Mouse (Mus musculus): ENCODE measurements around the gene Ppp1r9b. TPM values are rescaled to one million over a fixed set of nuclear protein-coding genes. Genes with fewer than 3 reads are reported as not detected.

Gene Ppp1r9b
- total and polyA plus RNA-seq, 2 experiments, result 2.6 to 3.6 TPM

DNA sequence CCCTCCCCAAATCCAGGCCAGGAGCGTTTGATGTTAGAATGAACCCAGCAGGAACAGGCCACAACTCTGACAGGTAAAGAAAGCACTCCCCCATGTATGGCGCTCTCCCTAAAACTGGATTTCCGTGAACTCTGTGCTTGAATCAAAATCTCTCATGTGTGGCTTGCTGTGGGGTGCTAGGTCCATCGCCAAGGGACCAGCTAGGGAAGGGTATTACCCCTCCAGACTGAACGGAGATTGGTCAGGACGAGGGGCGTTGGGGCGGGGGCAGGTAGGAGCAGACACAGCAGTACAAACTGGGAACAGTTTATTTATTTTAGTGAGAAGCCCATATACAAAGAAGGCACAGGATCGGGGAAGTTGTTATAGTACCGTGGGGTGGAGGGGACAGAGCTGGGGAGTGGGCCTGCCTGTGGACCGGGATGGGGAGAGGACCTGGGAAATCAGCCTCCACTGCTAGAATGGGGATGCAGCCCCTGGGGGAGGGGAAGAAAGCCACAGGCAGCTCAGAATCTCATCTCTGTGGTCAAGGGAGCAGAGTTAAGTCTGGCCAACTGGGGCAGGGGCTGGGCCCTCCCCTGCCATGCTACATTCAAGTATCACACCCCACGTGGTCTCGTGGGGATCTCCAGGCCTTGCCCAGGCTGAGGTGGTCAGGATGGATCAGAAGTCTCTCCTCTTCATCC lies 53.5 kb downstream of the Ppp1r9b start:
- no peak for TF ChIP-seq POLR2A (IDR thresholded peaks at IDR 0.05; ENCODE audit: extremely low read depth, insufficient read depth, low read length)
- TF ChIP-seq CTCF (IDR thresholded peaks at IDR 0.05; ENCODE audit: low read depth, low read length), result no peak
- WGBS, result 84% methylated on average over 12 of the region's 13 CpGs
- Histone ChIP-seq H3K9ac (ENCODE audit: low read depth, low read length) (no peak overlapping the region), H3K4me3 (ENCODE audit: insufficient read depth, low read depth, low read length) (no peak overlapping the region), H3K79me2 (ENCODE audit: control insufficient read depth, insufficient read depth, low read length) (no peaks in the 10 kb centered on the region), H3K4me1 (ENCODE audit: control insufficient read depth, insufficient read depth, low read length) (peaks cover 17% of the 10 kb centered on the region), H3K36me3 (ENCODE audit: control insufficient read depth, insufficient read depth, low read length) (no peaks in the 10 kb centered on the region), H3K27ac (replicated peaks; ENCODE audit: insufficient read depth, low read depth, low read length) (no peak overlapping the region), H3K27me3 (ENCODE audit: control insufficient read depth, insufficient read depth, low read length) (no peaks in the 10 kb centered on the region)
- no peak for DNase-seq (ENCODE audit: extremely low read depth, low read depth, low spot score)

- H3K27me3 ChIP-seq (ENCODE audit: control insufficient read depth, insufficient read depth, low read length), result no peaks in the 10 kb centered on the region
- peak; percentile 57 for DNase-seq (ENCODE audit: extremely low read depth, low read depth, low spot score)
- TF ChIP-seq POLR2A (IDR thresholded peaks at IDR 0.05; ENCODE audit: extremely low read depth, insufficient read depth, low read length) (no peak), CTCF (IDR thresholded peaks at IDR 0.05; ENCODE audit: low read depth, low read length) (peak; percentile 74)
- H3K27ac ChIP-seq (replicated peaks; ENCODE audit: insufficient read depth, low read depth, low read length), result no peak overlapping the region
- H3K4me3 ChIP-seq (ENCODE audit: insufficient read depth, low read depth, low read length), result no peak overlapping the region
- H3K9ac ChIP-seq (ENCODE audit: low read depth, low read length), result no peak overlapping the region
- 43% methylated on average over 9 of the region's 9 CpGs for WGBS
- H3K79me2 ChIP-seq (ENCODE audit: control insufficient read depth, insufficient read depth, low read length), result no peaks in the 10 kb centered on the region
- peaks cover 7% of the 10 kb centered on the region for H3K4me1 ChIP-seq (ENCODE audit: control insufficient read depth, insufficient read depth, low read length)
- H3K36me3 ChIP-seq (ENCODE audit: control insufficient read depth, insufficient read depth, low read length), result no peaks in the 10 kb centered on the region
Measured at GRCm38 (mm10) chr11:95046980-95047680, 56.3 kb downstream of the Ppp1r9b start.

DNA sequence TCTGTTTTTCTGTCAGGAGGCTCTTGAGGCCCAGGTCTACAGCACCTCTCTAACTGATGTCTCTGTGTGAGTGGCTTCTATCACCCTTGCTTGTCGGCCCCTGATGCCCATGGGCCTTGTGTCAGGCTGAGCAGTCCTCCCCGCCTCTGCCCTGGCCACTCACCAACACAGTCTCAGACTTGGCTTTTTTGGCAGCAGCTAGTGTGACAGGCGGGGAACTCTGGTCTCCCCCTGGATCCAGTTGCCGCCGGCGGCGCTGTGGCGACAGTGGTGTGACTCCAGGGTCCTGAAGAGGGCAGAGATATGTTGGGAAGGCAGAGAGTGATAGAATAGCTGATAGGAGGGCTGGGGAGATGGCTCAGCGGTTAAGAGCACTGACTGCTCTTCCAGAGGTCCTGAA lies 62.2 kb downstream of the Ppp1r9b start:
- H3K9ac ChIP-seq (ENCODE audit: low read depth, low read length), result no peak overlapping the region
- H3K36me3 ChIP-seq (ENCODE audit: control insufficient read depth, insufficient read depth, low read length), result no peaks in the 10 kb centered on the region
- TF ChIP-seq CTCF (IDR thresholded peaks at IDR 0.05; ENCODE audit: low read depth, low read length) (no peak), POLR2A (IDR thresholded peaks at IDR 0.05; ENCODE audit: extremely low read depth, insufficient read depth, low read length) (no peak)
- no peak overlapping the region for H3K4me3 ChIP-seq (ENCODE audit: insufficient read depth, low read depth, low read length)
- H3K79me2 ChIP-seq (ENCODE audit: control insufficient read depth, insufficient read depth, low read length), result no peaks in the 10 kb centered on the region
- no peak overlapping the region for H3K27ac ChIP-seq (replicated peaks; ENCODE audit: insufficient read depth, low read depth, low read length)
- WGBS, result 90% methylated on average over 9 of the region's 9 CpGs
- H3K4me1 ChIP-seq (ENCODE audit: control insufficient read depth, insufficient read depth, low read length), result no peaks in the 10 kb centered on the region
- DNase-seq (ENCODE audit: extremely low read depth, low read depth, low spot score), result no peak
- H3K27me3 ChIP-seq (ENCODE audit: control insufficient read depth, insufficient read depth, low read length), result no peaks in the 10 kb centered on the region

Other genes starting within 250 kb of the Ppp1r9b start
- gene Cdc34b, start 249.3 kb upstream of the Ppp1r9b start, total RNA-seq (2014; rRNA removed), result not detected in 2 replicates
- 0.07 TPM in 1 of 2 replicates, not detected in the other for gene Cdc34b, start 249.3 kb upstream of the Ppp1r9b start, polyA plus RNA-seq (2012; rRNA removed)
- not detected in 2 replicates for gene Tmem92, start 208.3 kb upstream of the Ppp1r9b start, total RNA-seq (2014; rRNA removed)
- not detected in 2 replicates for gene Tmem92, start 208.3 kb upstream of the Ppp1r9b start, polyA plus RNA-seq (2012; rRNA removed)
- gene Col1a1, start 54.8 kb upstream of the Ppp1r9b start, total RNA-seq (2014; rRNA removed), result 1.6 and 3.3 TPM in 2 replicates
- gene Col1a1, start 54.8 kb upstream of the Ppp1r9b start, polyA plus RNA-seq (2012; rRNA removed), result 2.3 TPM in 2 replicates
- gene Hils1, start 23.4 kb upstream of the Ppp1r9b start, total RNA-seq (2014; rRNA removed), result not detected in 2 replicates
- 0.19 TPM in 1 of 2 replicates, not detected in the other for gene Hils1, start 23.4 kb upstream of the Ppp1r9b start, polyA plus RNA-seq (2012; rRNA removed)
- gene Sgca, start 14.7 kb upstream of the Ppp1r9b start, total RNA-seq (2014; rRNA removed), result 0.09 TPM in 1 of 2 replicates, not detected in the other
- not detected in 2 replicates for gene Sgca, start 14.7 kb upstream of the Ppp1r9b start, polyA plus RNA-seq (2012; rRNA removed)
- gene Samd14, start 18.8 kb downstream of the Ppp1r9b start, total RNA-seq (2014; rRNA removed), result 0.13 and 0.18 TPM in 2 replicates
- 0.13 and 0.29 TPM in 2 replicates for gene Samd14, start 18.8 kb downstream of the Ppp1r9b start, polyA plus RNA-seq (2012; rRNA removed)
- 17.7 and 30.9 TPM in 2 replicates for gene Pdk2, start 50.3 kb downstream of the Ppp1r9b start, total RNA-seq (2014; rRNA removed)
- 101 and 125 TPM in 2 replicates for gene Pdk2, start 50.3 kb downstream of the Ppp1r9b start, polyA plus RNA-seq (2012; rRNA removed)
- gene Itga3, start 85.8 kb downstream of the Ppp1r9b start, total RNA-seq (2014; rRNA removed), result 2.6 and 4.9 TPM in 2 replicates
- 5.7 and 10.0 TPM in 2 replicates for gene Itga3, start 85.8 kb downstream of the Ppp1r9b start, polyA plus RNA-seq (2012; rRNA removed)
- gene Dlx3, start 129.1 kb downstream of the Ppp1r9b start, total RNA-seq (2014; rRNA removed), result not detected in 2 replicates
- not detected in 2 replicates for gene Dlx3, start 129.1 kb downstream of the Ppp1r9b start, polyA plus RNA-seq (2012; rRNA removed)
- 0.07 TPM in 1 of 2 replicates, not detected in the other for gene Dlx4, start 155.2 kb downstream of the Ppp1r9b start, total RNA-seq (2014; rRNA removed)
- gene Dlx4, start 155.2 kb downstream of the Ppp1r9b start, polyA plus RNA-seq (2012; rRNA removed), result 0.21 and 0.29 TPM in 2 replicates